Mouse (Mus musculus): ENCODE measurements around the gene Arl4d.
"Not testable (repeated sequence)": the region's sequence is repeated elsewhere in the genome, so short reads cannot be mapped to it uniquely, and the experiment has no call there.

Arl4d gene

GRCm38 (mm10) chr11:101646283-101646794, 19.0 kb upstream of the Arl4d start:
- DNase-seq = not testable (repeated sequence)

DNA sequence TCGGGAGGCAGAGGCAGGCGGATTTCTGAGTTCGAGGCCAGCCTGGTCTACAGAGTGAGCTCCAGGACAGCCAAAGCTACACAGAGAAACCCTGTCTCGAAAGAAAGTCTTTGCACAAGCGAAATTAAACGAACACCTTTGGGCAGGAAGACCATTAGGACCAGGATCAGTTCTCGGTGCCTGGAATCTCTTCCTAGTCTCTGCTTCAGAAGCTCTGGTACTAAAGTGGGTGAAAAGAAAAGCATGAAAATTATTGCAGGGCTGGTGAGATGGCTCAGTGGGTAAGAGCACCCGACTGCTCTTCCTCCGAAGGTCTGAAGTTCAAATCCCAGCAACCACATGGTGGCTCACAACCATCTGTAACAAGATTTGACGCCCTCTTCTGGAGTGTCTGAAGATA, 18.2 kb upstream of the Arl4d start:
- DNase-seq = peak; percentile 88

DNA sequence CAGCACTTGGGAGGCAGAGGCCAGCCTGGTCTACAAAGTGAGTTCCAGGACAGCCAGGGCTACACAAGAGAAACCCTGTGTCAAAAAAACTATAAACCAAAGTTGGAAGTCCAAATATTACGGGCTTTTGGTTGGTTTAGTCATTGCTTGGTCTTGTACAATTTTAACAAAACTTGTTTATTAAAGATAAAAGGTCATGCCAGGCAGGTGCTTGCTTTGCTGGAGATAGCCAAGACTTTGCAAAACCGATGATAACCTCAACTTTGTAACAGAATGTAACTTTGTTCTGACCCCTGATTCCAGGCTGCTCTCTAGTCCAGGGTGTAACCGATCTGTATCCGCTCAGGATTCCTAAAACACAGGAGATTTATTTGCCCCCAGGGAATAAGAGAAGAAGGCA, 9.0 kb upstream of the Arl4d start:
- DNase-seq = no peak

GRCm38 (mm10) chr11:101657528-101657885, 7.8 kb upstream of the Arl4d start:
- peak; percentile 95 for DNase-seq

GRCm38 (mm10) chr11:101657886-101658750, 7.2 kb upstream of the Arl4d start:
- DNase-seq = peak; percentile 97

DNA sequence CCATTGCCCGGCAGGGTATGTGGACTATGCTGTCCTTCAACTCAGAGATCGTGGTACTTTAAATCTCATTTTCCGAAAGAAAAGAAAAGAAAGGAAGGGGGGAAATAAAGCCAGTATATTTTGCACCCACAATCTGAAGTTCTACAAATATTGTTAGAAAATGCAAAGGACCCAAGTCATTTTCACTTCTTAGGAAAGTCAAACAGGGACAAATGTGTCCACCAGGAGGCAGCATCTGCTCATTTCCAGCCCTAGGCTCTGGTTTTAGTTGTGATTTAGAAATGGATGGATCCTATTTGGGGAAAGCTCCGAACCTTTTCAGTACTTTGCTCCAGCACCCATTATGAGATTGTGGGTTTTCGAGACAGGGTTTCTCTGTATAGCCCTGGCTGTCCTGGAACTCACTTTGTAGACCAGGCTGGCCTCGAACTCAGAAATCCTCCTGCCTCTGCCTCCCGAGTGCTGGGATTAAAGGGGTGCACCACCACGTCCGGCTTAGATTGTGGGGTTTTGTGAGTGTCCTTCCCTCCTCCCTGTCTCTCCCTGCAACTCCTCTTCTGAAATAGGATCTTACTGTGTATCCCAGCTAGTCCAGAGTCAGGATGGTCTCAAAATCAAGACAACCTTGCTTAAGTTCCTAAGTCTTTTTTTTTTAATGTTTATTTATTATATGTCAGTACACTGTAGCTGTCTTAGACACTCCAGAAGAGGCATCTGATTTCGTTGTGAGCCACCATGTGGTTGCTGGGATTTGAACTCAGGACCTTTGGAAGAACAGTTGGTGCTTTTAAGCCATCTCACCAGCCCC, 6.4 kb upstream of the Arl4d start:
- peak; percentile 92 for DNase-seq

DNA sequence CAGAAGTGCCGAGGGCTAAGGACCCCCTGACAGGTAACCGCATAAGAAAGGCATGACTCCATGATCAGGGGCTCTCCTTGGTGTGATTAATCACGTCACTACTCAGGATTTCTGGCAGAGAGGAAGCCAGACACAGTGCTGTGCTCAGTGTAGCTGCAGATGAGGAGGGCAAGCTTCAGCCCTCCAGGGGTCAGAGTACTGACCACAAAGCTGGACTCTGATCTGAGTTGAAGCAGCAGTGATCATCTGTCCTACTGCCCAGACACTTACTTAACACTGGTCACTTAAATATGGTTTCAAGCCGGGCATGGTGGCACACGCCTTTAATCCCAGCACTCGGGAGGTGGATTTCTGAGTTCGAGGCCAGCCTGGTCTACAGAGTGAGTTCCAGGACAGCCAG, 4.2 kb upstream of the Arl4d start:
- no peak for DNase-seq

GRCm38 (mm10) chr11:101661786-101662185, 3.6 kb upstream of the Arl4d start:
- no peak for DNase-seq

- peak; percentile 86 for DNase-seq
Measured at GRCm38 (mm10) chr11:101663229-101664027, 1.9 kb upstream of the Arl4d start.

DNA sequence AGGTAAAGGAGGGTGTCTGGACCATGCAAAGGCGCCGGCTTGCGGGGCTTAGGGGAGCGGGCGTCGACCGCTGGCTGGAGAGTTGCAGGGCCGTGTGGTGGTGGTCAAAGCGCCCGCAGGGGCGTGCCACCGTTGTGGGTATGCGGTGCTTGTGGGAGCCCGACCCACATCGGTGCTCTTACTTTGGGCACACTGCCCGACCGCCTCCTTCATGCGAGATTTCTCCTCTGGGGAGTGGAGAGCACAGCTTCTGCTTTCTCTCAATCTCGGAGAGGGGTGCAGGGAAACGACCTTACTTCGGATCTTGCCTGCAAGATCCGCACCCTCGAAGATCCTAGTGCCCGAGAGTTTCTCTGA, 273 bp downstream of the Arl4d start:
- DNase-seq = no peak

DNA sequence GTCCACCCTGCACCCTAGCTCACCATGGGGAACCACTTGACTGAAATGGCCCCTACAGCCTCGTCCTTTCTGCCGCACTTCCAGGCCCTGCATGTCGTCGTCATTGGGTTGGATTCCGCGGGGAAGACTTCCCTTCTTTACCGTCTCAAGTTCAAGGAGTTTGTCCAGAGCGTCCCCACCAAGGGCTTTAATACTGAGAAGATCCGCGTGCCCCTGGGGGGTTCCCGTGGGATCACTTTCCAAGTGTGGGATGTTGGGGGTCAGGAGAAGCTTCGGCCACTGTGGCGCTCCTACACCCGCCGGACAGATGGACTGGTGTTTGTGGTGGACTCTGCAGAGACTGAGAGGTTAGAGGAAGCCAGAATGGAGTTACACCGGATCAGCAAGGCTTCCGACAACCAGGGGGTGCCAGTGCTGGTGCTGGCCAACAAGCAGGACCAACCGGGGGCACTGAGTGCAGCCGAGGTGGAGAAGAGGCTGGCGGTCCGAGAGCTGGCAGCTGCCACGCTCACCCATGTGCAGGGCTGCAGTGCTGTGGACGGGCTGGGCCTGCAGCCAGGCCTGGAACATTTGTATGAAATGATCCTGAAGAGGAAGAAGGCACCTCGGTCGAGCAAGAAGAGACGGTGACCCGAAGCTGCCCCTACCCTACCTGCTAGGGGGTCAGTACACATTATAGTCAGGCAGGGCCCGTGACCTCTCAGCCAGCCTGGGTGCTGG, 1.4 kb downstream of the Arl4d start:
- peak; percentile 97 for DNase-seq

GRCm38 (mm10) chr11:101667871-101668532, 2.7 kb downstream of the Arl4d start:
- peak; percentile 98 for DNase-seq

DNA sequence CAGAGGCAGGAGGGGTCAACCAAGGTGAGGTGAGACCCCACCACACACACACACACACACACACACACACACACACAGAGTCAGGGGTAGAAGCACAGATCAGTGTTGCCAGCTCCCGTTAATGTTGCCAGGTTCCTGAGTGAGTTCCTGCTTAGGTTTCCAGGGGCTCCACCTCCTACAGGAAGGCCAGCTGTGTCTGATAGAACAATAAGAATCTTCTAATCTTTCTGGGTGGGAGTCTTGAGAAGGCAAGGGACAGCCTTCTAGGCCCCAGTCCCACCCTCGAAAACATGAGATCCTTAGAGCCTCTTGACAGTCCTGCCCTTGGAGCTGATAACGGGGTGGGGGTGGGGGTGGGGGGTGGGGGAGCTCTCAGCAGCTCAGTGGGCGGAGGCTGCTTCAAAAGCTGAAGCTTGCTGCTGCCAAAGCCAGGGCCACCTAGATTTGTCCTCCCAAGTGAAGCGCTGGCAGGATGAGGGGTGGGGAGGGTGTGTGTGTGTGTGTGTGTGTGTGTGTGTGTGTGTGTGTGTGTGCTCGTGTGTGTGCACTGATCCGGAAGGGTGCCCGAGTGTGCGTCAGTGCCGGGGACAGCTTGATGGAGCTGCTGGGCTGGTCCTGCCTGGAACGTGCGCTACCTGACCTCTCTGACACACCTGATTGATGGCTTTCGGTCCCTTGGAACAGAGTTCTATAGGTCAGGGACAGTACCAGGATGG, 3.4 kb downstream of the Arl4d start:
- peak; percentile 98 for DNase-seq

GRCm38 (mm10) chr11:101670334-101670733, 5.0 kb downstream of the Arl4d start:
- peak; percentile 79 for DNase-seq

DNA sequence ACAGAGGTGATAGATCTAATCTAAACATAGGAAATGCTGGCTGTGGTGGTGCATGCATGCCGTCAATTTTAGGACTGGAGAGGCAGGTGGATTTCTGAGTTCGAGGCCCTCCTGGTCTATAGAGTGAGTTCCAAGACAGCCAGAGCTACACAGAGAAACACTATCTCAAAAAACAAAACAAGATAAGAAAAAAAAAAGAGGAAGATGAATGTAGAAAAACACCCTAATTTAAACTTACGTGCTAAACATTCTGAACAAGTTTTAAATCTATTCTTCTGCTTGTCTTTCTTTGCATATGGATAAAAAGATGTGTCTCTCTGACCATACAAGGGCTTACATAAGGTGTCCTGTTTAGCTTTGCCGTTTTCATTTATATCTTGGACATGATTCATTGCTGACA, 5.9 kb downstream of the Arl4d start:
- DNase-seq = no peak

- DNase-seq = peak; percentile 98
Measured at GRCm38 (mm10) chr11:101673010-101673642, 7.8 kb downstream of the Arl4d start.

- peak; percentile 89 for DNase-seq
Measured at GRCm38 (mm10) chr11:101674106-101674505, 8.8 kb downstream of the Arl4d start.

DNA sequence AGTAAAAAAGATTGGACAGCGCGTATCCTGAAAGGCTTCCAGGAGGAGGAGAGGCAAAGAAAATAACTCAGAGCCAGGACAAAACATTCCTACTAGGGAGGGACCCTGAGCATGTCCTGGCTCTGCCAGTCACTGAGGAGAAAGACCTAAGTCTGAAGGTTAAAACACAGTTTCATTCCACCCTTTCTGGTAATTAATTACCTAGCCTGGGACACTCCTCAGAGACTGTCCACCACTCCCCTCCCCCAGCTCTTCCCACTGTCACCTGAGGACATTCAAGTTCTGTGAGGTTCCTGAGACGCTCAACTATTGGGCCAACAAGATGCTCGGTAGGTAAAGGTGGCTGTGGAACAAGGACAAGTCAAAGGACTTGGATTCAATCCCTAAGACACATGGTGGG, 10.0 kb downstream of the Arl4d start:
- no peak for DNase-seq

GRCm38 (mm10) chr11:101677655-101678054, 12.3 kb downstream of the Arl4d start:
- peak; percentile 66 for DNase-seq

- DNase-seq = peak; percentile 80
Measured at GRCm38 (mm10) chr11:101678770-101679169, 13.4 kb downstream of the Arl4d start.

- peak; percentile 98 for DNase-seq
Measured at GRCm38 (mm10) chr11:101679907-101680306, 14.6 kb downstream of the Arl4d start.
